Mouse (Mus musculus) E14TG2a.4 (cell line): ENCODE data around the gene Runx1.

Experiments
- H3K27me3 ChIP-seq: 2 replicates; pipeline ENCODE4 v1.6.1; 2014; ENCODE audit warnings: low read length, control low read depth; ENCODE audit not compliant: insufficient read depth
- H3K36me3 ChIP-seq: 2 replicates; pipeline ENCODE4 v1.6.1; 2014; ENCODE audit warnings: low read length, control low read depth; ENCODE audit not compliant: insufficient read depth
- H3K4me1 ChIP-seq: replicated peaks from 2 replicates; pipeline ENCODE4 v1.6.1; 2014; ENCODE audit warnings: low read depth, low read length, control low read depth
- H3K4me3 ChIP-seq: replicated peaks from 2 replicates; pipeline ENCODE4 v1.5.1; 2014; ENCODE audit warnings: mild to moderate bottlenecking, low read length
- H3K9me3 ChIP-seq: 2 replicates; pipeline ENCODE4 v1.6.1; 2014; ENCODE audit warnings: low read length, control low read depth
- CTCF ChIP-seq: conservative IDR thresholded peaks from 2 replicates; pipeline ENCODE4 v1.5.1; 2014; ENCODE audit warnings: low read length
- NANOG ChIP-seq: IDR thresholded peaks from 2 replicates; pipeline ENCODE4 v1.6.1; 2014; ENCODE audit warnings: borderline replicate concordance, low read length, mixed read lengths
- POU5F1 ChIP-seq: IDR thresholded peaks from 2 replicates; pipeline ENCODE4 v1.6.1; 2014; ENCODE audit warnings: low read length, borderline replicate concordance

The Runx1 gene

GRCm38 (mm10) chr16:92744172-92744777 is 81.7 kb downstream of the Runx1 start:
- Histone ChIP-seq H3K4me1 (no peaks in the 10 kb centered on the region), H3K36me3 (no peaks in the 10 kb centered on the region), H3K9me3 (no peaks in the 10 kb centered on the region), H3K4me3 (no peak overlapping the region), H3K27me3 (peaks cover 4% of the 10 kb centered on the region; the same call in 1 of the 2 replicates)
- no peak for TF ChIP-seq POU5F1
- TF ChIP-seq CTCF = no peak
- TF ChIP-seq NANOG = no peak

- H3K27me3 ChIP-seq = peaks cover 4% of the 10 kb centered on the region; the same call in 1 of the 2 replicates
- H3K36me3 ChIP-seq = no peaks in the 10 kb centered on the region
- H3K4me3 ChIP-seq = no peak overlapping the region
- H3K9me3 ChIP-seq = no peaks in the 10 kb centered on the region
- TF ChIP-seq NANOG = no peak
- no peak for TF ChIP-seq POU5F1
- TF ChIP-seq CTCF = no peak
- no peaks in the 10 kb centered on the region for H3K4me1 ChIP-seq
These were observed 82.2 kb downstream of the Runx1 start for GRCm38 (mm10) chr16:92743755-92744154.

GRCm38 (mm10) chr16:92741342-92741741 is 84.6 kb downstream of the Runx1 start:
- no peaks in the 10 kb centered on the region for H3K9me3 ChIP-seq
- H3K4me3 ChIP-seq = no peak overlapping the region
- H3K4me1 ChIP-seq = no peaks in the 10 kb centered on the region
- no peaks in the 10 kb centered on the region for H3K36me3 ChIP-seq
- TF ChIP-seq POU5F1 = no peak
- no peak for TF ChIP-seq CTCF
- no peak for TF ChIP-seq NANOG
- peaks cover 4% of the 10 kb centered on the region; the same call in 1 of the 2 replicates for H3K27me3 ChIP-seq

- Histone ChIP-seq H3K36me3 (no peaks in the 10 kb centered on the region), H3K4me1 (no peaks in the 10 kb centered on the region), H3K4me3 (no peak overlapping the region), H3K9me3 (no peaks in the 10 kb centered on the region), H3K27me3 (peaks cover 4% of the 10 kb centered on the region; the same call in 1 of the 2 replicates)
- no peak for TF ChIP-seq POU5F1
- TF ChIP-seq CTCF = no peak
- TF ChIP-seq NANOG = no peak
These were observed 85.4 kb downstream of the Runx1 start for GRCm38 (mm10) chr16:92740541-92740940.

GRCm38 (mm10) chr16:92739997-92740396 is 86.0 kb downstream of the Runx1 start:
- H3K27me3 ChIP-seq = peaks cover 4% of the 10 kb centered on the region; the same call in 1 of the 2 replicates
- no peaks in the 10 kb centered on the region for H3K9me3 ChIP-seq
- TF ChIP-seq NANOG (no peak), POU5F1 (no peak)
- H3K36me3 ChIP-seq = no peaks in the 10 kb centered on the region
- H3K4me3 ChIP-seq = no peak overlapping the region
- no peaks in the 10 kb centered on the region for H3K4me1 ChIP-seq

GRCm38 (mm10) chr16:92739071-92739793 is 86.7 kb downstream of the Runx1 start:
- Histone ChIP-seq H3K9me3 (no peaks in the 10 kb centered on the region), H3K27me3 (peaks cover 4% of the 10 kb centered on the region; the same call in 1 of the 2 replicates), H3K36me3 (no peaks in the 10 kb centered on the region), H3K4me1 (no peaks in the 10 kb centered on the region), H3K4me3 (no peak overlapping the region)
- TF ChIP-seq CTCF = no peak
- TF ChIP-seq POU5F1 = no peak

- Histone ChIP-seq H3K4me1 (no peaks in the 10 kb centered on the region), H3K27me3 (peaks cover 4% of the 10 kb centered on the region; the same call in 1 of the 2 replicates)
- TF ChIP-seq CTCF (no peak), NANOG (no peak), POU5F1 (no peak)
These were observed 87.4 kb downstream of the Runx1 start for GRCm38 (mm10) chr16:92738476-92739010.

GRCm38 (mm10) chr16:92726870-92727269 is 99.1 kb downstream of the Runx1 start:
- peaks cover 3% of the 10 kb centered on the region for H3K9me3 ChIP-seq
- TF ChIP-seq NANOG (no peak), CTCF (no peak)
- no peaks in the 10 kb centered on the region; the same call in 1 of the 2 replicates for H3K27me3 ChIP-seq
- no peak overlapping the region for H3K4me3 ChIP-seq
- no peaks in the 10 kb centered on the region for H3K36me3 ChIP-seq
- no peaks in the 10 kb centered on the region for H3K4me1 ChIP-seq

More at GRCm38 (mm10) chr16:92738476-92739010, 87.4 kb downstream of the Runx1 start:
- no peaks in the 10 kb centered on the region for H3K9me3 ChIP-seq
- no peaks in the 10 kb centered on the region for H3K36me3 ChIP-seq
- no peak overlapping the region for H3K4me3 ChIP-seq
